Mouse (Mus musculus) MEL (cell line): ENCODE data around the gene Cyb5b. TPM values are rescaled to one million over a fixed set of nuclear protein-coding genes. Genes with fewer than 3 reads are reported as not detected.

Source experiments
- DNase-seq: peaks from one replicate; pipeline ENCODE4 v3.0.0; 2011; ENCODE audit warnings: low read depth, low spot score
- H3K27ac ChIP-seq: 2 replicates; pipeline ENCODE4 v1.5.1; 2012; ENCODE audit warnings: low read depth, mild to moderate bottlenecking, control low read depth, low read length, moderate library complexity; ENCODE audit not compliant: control insufficient read depth
- H3K27me3 ChIP-seq, 2 experiments: fragments of 150-350 bp in 1 of 2; sonication (generic) in 1 of 2; 2 replicates each; pipeline ENCODE4 v1.6.1; 2012; ENCODE audit warnings: low read length in 2 of 2, mild to moderate bottlenecking in 2 of 2, improper control_type of control experiment in 1 of 2, moderate library complexity in 1 of 2; ENCODE audit not compliant: insufficient read depth in 2 of 2, control insufficient read depth in 1 of 2
- H3K36me3 ChIP-seq, 2 experiments: 2 replicates each; pipeline ENCODE4 v1.6.1; 2012 to 2014; ENCODE audit warnings: low read length in 2 of 2, improper control_type of control experiment in 1 of 2, inconsistent platforms in 1 of 2, mild to moderate bottlenecking in 1 of 2; ENCODE audit not compliant: insufficient read depth in 2 of 2, control insufficient read depth in 1 of 2
- H3K4me1 ChIP-seq, 2 experiments: fragments of 150-350 bp in 1 of 2; sonication (generic) in 1 of 2; 2 replicates each; pipeline ENCODE4 v1.6.1; 2012; ENCODE audit warnings: low read length in 2 of 2, improper control_type of control experiment in 1 of 2, mild to moderate bottlenecking in 1 of 2; ENCODE audit not compliant: insufficient read depth in 2 of 2, control insufficient read depth in 1 of 2
- H3K4me3 ChIP-seq, 2 experiments: fragments of 150-350 bp in 1 of 2; sonication (generic) in 1 of 2; 2 replicates each; pipeline ENCODE4 v1.5.1; 2012; ENCODE audit warnings: low read depth in 2 of 2, low read length in 2 of 2, mild to moderate bottlenecking in 2 of 2, moderate library complexity in 2 of 2, control low read depth in 1 of 2, improper control_type of control experiment in 1 of 2; ENCODE audit not compliant: control insufficient read depth in 1 of 2, insufficient read depth in 1 of 2
- H3K79me2 ChIP-seq: 2 replicates; pipeline ENCODE4 v1.6.1; 2012; ENCODE audit warnings: mild to moderate bottlenecking, low read length, moderate library complexity; ENCODE audit not compliant: control insufficient read depth, poor library complexity, insufficient read depth
- H3K9ac ChIP-seq: 2 replicates; pipeline ENCODE4 v1.6.1; 2012; ENCODE audit warnings: low read depth, mild to moderate bottlenecking, control low read depth, low read length, moderate library complexity; ENCODE audit not compliant: control insufficient read depth, poor library complexity, severe bottlenecking
- H3K9me3 ChIP-seq: fragments of 150-350 bp; sonication (generic); replicated peaks from 2 replicates; pipeline ENCODE4 v1.6.1; 2012; ENCODE audit warnings: mild to moderate bottlenecking, low read length, improper control_type of control experiment, moderate library complexity; ENCODE audit not compliant: insufficient read depth
- BHLHE40 ChIP-seq: IDR thresholded peaks from 2 replicates; pipeline ENCODE4 v1.6.1; 2012; ENCODE audit warnings: low read depth, mild to moderate bottlenecking, inconsistent platforms, low read length, improper control_type of control experiment, borderline replicate concordance
- EP300 ChIP-seq, 2 experiments: IDR thresholded peaks; 2 replicates each; pipeline ENCODE4 v1.6.1; 2011; ENCODE audit warnings: improper control_type of control experiment in 2 of 2, low read length in 2 of 2, low read depth in 1 of 2, mild to moderate bottlenecking in 1 of 2
- ETS1 ChIP-seq: IDR thresholded peaks from 2 replicates; pipeline ENCODE4 v1.6.1; 2012; ENCODE audit warnings: low read depth, mild to moderate bottlenecking, inconsistent platforms, low read length, improper control_type of control experiment, moderate library complexity
- GABPA ChIP-seq: IDR thresholded peaks from 2 replicates; pipeline ENCODE4 v1.6.1; 2012; ENCODE audit warnings: low read depth, mild to moderate bottlenecking, inconsistent platforms, low read length, improper control_type of control experiment, moderate library complexity
- GATA1 ChIP-seq: IDR thresholded peaks from 2 replicates; pipeline ENCODE4 v1.6.1; 2011; ENCODE audit warnings: low read depth, low read length, improper control_type of control experiment
- HCFC1 ChIP-seq: IDR thresholded peaks from 2 replicates; pipeline ENCODE4 v1.6.1; 2012; ENCODE audit warnings: low read depth, mild to moderate bottlenecking, inconsistent platforms, low read length, improper control_type of control experiment, moderate library complexity
- JUND ChIP-seq: IDR thresholded peaks from 2 replicates; pipeline ENCODE4 v1.6.1; 2011; ENCODE audit warnings: low read depth, mild to moderate bottlenecking, improper control_type of control experiment, low read length
- MAFK ChIP-seq: IDR thresholded peaks from 2 replicates; pipeline ENCODE4 v1.6.1; 2011; ENCODE audit warnings: low read depth, mild to moderate bottlenecking, low read length, improper control_type of control experiment, borderline replicate concordance
- MXI1 ChIP-seq: IDR thresholded peaks from 2 replicates; pipeline ENCODE4 v1.6.1; 2011; ENCODE audit warnings: mild to moderate bottlenecking, low read depth, low read length, improper control_type of control experiment
- RCOR1 ChIP-seq: IDR thresholded peaks from 2 replicates; pipeline ENCODE4 v1.6.1; 2012; ENCODE audit warnings: low read depth, mild to moderate bottlenecking, inconsistent platforms, low read length, improper control_type of control experiment
- SIN3A ChIP-seq: IDR thresholded peaks from 2 replicates; pipeline ENCODE4 v1.6.1; 2012; ENCODE audit warnings: low read length, improper control_type of control experiment, inconsistent platforms
- SMC3 ChIP-seq: IDR thresholded peaks from 2 replicates; pipeline ENCODE4 v1.6.1; 2011; ENCODE audit warnings: low read depth, low read length, improper control_type of control experiment
- TAL1 ChIP-seq: IDR thresholded peaks from 2 replicates; pipeline ENCODE4 v1.6.1; 2012; ENCODE audit warnings: mild to moderate bottlenecking, inconsistent platforms, low read length, moderate library complexity, mixed read lengths
- TBP ChIP-seq: IDR thresholded peaks from 2 replicates; pipeline ENCODE4 v1.8.0; 2011; ENCODE audit warnings: low read depth, low read length, improper control_type of control experiment
- USF1 ChIP-seq: IDR thresholded peaks from 2 replicates; pipeline ENCODE4 v1.6.1; 2014; ENCODE audit warnings: low read depth, mild to moderate bottlenecking, inconsistent platforms, low read length, improper control_type of control experiment, moderate library complexity
- ZMIZ1 ChIP-seq: IDR thresholded peaks from 2 replicates; pipeline ENCODE4 v1.6.1; 2012; ENCODE audit warnings: low read depth, mild to moderate bottlenecking, inconsistent platforms, low read length, improper control_type of control experiment, moderate library complexity
- polyA plus RNA-seq, 2 experiments: library from polyadenylated mRNA; stranded (reverse) in 1 of 2; unstranded in 1 of 2; fragments of >175 nt in 1 of 2; fragments of >200 nt in 1 of 2; gene quantifications; 2 replicates each; pipeline versions ENCODE4 v1.2.1 to v1.2.4; 2012; ENCODE audit warnings: low replicate concordance in 2 of 2, low read depth in 1 of 2; ENCODE audit not compliant: insufficient read length in 2 of 2, insufficient read depth in 1 of 2, missing spikeins in 1 of 2
- total RNA-seq: library from RNA; depleted of rRNA; stranded (reverse); fragments of 300-350 nt; gene quantifications from 2 replicates; pipeline ENCODE4 v1.2.3, GENCODE M21; 2012

The Cyb5b gene
- total and polyA plus RNA-seq, 3 experiments, result 67.9 to 79.1 (median 69.4) TPM

DNA sequence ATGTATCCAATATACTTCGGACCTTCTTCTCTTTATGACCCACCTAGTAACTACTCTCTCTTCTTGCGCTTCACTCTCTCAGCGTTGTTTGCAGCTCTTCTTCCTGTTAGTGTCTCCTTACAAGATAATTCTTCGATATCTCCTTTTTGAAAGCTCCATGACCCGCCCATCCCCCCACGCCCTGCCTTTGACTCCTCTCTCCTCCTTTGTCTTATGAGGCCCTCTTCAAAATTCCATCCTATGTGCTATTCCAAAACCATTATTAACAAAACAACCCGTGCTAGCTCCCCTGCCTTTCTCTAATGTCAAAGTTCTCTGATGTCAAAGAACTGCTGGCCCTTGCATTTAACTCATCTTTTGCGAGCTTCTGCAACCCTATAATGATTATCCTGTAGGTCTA is 67.7 kb downstream of the Cyb5b start:
- Histone ChIP-seq H3K27ac (peak overlapping the region; percentile 53), H3K9me3 (no peaks in the 10 kb centered on the region), H3K36me3 (peaks cover 0 to 31% of the 10 kb centered on the region in 2 experiments; a peak in 2 of 4 replicates), H3K79me2 (no peaks in the 10 kb centered on the region), H3K4me1 (peaks cover 18 to 33% of the 10 kb centered on the region in 2 experiments), H3K4me3 (peak overlapping the region; percentile 28 to 52), H3K27me3 (no peaks in the 10 kb centered on the region), H3K9ac (peak overlapping the region; percentile 54)
- TF ChIP-seq RCOR1 (0 out of 2 replicates have a peak, but pooled peaks have one; percentile 33), ETS1 (peak; percentile 40; the same call in 1 of the 2 replicates), GATA1 (peak; percentile 43; the same call in 1 of the 2 replicates), BHLHE40 (peak; percentile 51; the same call in 1 of the 2 replicates), ZMIZ1 (no peak), JUND (no peak), GABPA (no peak), TBP (0 out of 2 replicates have a peak, but pooled peaks have one; percentile 29), USF1 (no peak), MXI1 (0 out of 2 replicates have a peak, but pooled peaks have one; percentile 13), MAFK (no peak), HCFC1 (no peak)
- peak; percentile 56 for DNase-seq

DNA sequence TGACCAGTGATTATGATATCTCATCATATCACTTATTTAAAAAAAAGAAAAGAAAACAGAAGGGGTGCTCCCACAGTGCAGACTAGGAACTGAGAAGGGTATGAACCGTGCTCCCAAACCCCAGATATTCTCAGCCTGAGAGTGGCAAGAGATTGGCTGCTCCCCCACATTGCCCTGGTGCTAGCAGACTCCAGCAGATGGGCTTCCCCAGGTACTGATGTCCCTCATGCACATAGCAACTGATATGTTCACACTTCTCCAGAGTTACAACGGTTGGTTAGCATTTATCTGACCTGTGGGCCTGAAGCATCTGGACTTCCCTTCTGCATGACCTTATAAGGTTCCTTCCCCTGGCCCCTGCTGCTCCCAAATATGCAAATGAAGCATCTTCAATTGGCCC is 68.6 kb downstream of the Cyb5b start:
- Histone ChIP-seq H3K27ac (peak overlapping the region; percentile 0; the same call in 1 of the 2 replicates), H3K27me3 (no peaks in the 10 kb centered on the region), H3K9me3 (no peaks in the 10 kb centered on the region), H3K4me3 (no peak overlapping the region), H3K9ac (no peak overlapping the region), H3K4me1 (peaks cover 19 to 40% of the 10 kb centered on the region in 2 experiments), H3K79me2 (no peaks in the 10 kb centered on the region), H3K36me3 (peaks cover 0 to 35% of the 10 kb centered on the region in 2 experiments; a peak in 2 of 4 replicates)
- TF ChIP-seq SMC3 (no peak), MAFK (no peak), GATA1 (0 out of 2 replicates have a peak, but pooled peaks have one; percentile 12), TAL1 (peak; percentile 27), EP300 (IDR thresholded peaks at IDR 0.05; ENCODE audit: low read depth in 1 of 2, low read length in 2 of 2) (peak in 1 of 2 experiments; percentile 43; a peak in 1 of 4 replicates), ETS1 (peak; percentile 34; the same call in 1 of the 2 replicates), SIN3A (no peak), BHLHE40 (no peak)
- DNase-seq, result peak; percentile 55
